Mouse (Mus musculus) limb, embryonic 15.5 days (tissue): ENCODE measurements around the gene Acss3. TPM values are rescaled to one million over a fixed set of nuclear protein-coding genes. Genes with fewer than 3 reads are reported as not detected.
A peak's percentile ranks its signal among the peaks of the same experiment; 100 is the strongest.

ENCODE experiments used
- ATAC-seq: fragments of 200-750 bp; cut with Nextera tagmentation; 2 replicates; pipeline ENCODE4 v1.8.0; 2017; ENCODE audit warnings: low read depth, moderate TSS enrichment; ENCODE audit not compliant: insufficient number of reproducible peaks, low FRiP score, low TSS enrichment
- H3K27ac ChIP-seq: fragments of 300-500 bp; sonication (generic); 2 replicates; pipeline ENCODE4 v1.5.1; 2015; ENCODE audit warnings: moderate library complexity, mild to moderate bottlenecking, inconsistent platforms
- H3K27me3 ChIP-seq: fragments of 300-500 bp; sonication (generic); 2 replicates; pipeline ENCODE4 v1.6.1; 2015; ENCODE audit warnings: inconsistent platforms
- H3K36me3 ChIP-seq: fragments of 300-500 bp; sonication (generic); 2 replicates; pipeline ENCODE4 v1.6.1; 2015; ENCODE audit warnings: inconsistent platforms
- H3K4me1 ChIP-seq: fragments of 300-500 bp; sonication (generic); 2 replicates; pipeline ENCODE4 v1.6.1; 2015; ENCODE audit warnings: inconsistent platforms
- H3K4me2 ChIP-seq: fragments of 300-500 bp; sonication (generic); 2 replicates; pipeline ENCODE4 v1.6.1; 2015; ENCODE audit warnings: mild to moderate bottlenecking, inconsistent platforms
- H3K4me3 ChIP-seq: fragments of 300-500 bp; sonication (generic); 2 replicates; pipeline ENCODE4 v1.5.1; 2015; ENCODE audit warnings: mild to moderate bottlenecking, inconsistent platforms
- H3K9ac ChIP-seq: fragments of 300-500 bp; sonication (generic); 2 replicates; pipeline ENCODE4 v1.6.1; 2015; ENCODE audit warnings: inconsistent platforms
- H3K9me3 ChIP-seq: fragments of 300-500 bp; sonication (generic); 2 replicates; pipeline ENCODE4 v1.6.1; 2016; ENCODE audit warnings: inconsistent platforms
- WGBS: fragments of 180-500 bp; shearing (Covaris S2); methylation state at CpG from one replicate; pipeline ENCODE4 v1.1.7; 2015; 5-methylcytosine and 5-hydroxymethylcytosine counted together
- polyA plus RNA-seq: library from polyadenylated mRNA; unstranded; fragments of >200 nt; fragmentation: Nextera tagmentation; extraction: Ambion mirVana; gene quantifications from 2 replicates; pipeline ENCODE4 v1.2.1, GENCODE M21; 2015

Acss3 gene
- polyA plus RNA-seq, 1 experiment from 2014 or later: 2.5 TPM

- no peaks in the 10 kb centered on the region for H3K36me3 ChIP-seq
- no peak for ATAC-seq
- no peaks in the 10 kb centered on the region for H3K9me3 ChIP-seq
- 70% methylated on average over 4 of the region's 4 CpGs for WGBS
- no peak overlapping the region for H3K4me2 ChIP-seq
- no peak overlapping the region for H3K4me3 ChIP-seq
- H3K27me3 ChIP-seq: no peaks in the 10 kb centered on the region
- no peaks in the 10 kb centered on the region for H3K4me1 ChIP-seq
- no peak overlapping the region for H3K9ac ChIP-seq
- H3K27ac ChIP-seq: no peak overlapping the region
Observed at GRCm38 (mm10) chr10:106989478-106989877, 134.0 kb downstream of the Acss3 start.

GRCm38 (mm10) chr10:106975193-106976141 is 148.0 kb downstream of the Acss3 start:
- no peaks in the 10 kb centered on the region for H3K4me1 ChIP-seq
- H3K36me3 ChIP-seq: no peaks in the 10 kb centered on the region
- H3K4me2 ChIP-seq: no peak overlapping the region
- no peak for ATAC-seq
- 73% methylated on average over 13 of the region's 13 CpGs for WGBS
- H3K9me3 ChIP-seq: no peaks in the 10 kb centered on the region
- no peak overlapping the region for H3K27ac ChIP-seq
- no peak overlapping the region for H3K9ac ChIP-seq
- no peaks in the 10 kb centered on the region for H3K27me3 ChIP-seq
- no peak overlapping the region for H3K4me3 ChIP-seq

GRCm38 (mm10) chr10:106959026-106959425 is 164.4 kb downstream of the Acss3 start:
- Histone ChIP-seq H3K9ac (no peak overlapping the region), H3K4me3 (no peak overlapping the region), H3K36me3 (no peaks in the 10 kb centered on the region), H3K9me3 (no peaks in the 10 kb centered on the region), H3K27ac (no peak overlapping the region), H3K4me2 (no peak overlapping the region), H3K27me3 (no peaks in the 10 kb centered on the region), H3K4me1 (no peaks in the 10 kb centered on the region)
- 75% methylated on average over 3 of the region's 3 CpGs for WGBS
- ATAC-seq: no peak

GRCm38 (mm10) chr10:106941380-106941779 is 182.1 kb downstream of the Acss3 start:
- ATAC-seq: no peak
- no peak overlapping the region for H3K4me3 ChIP-seq

GRCm38 (mm10) chr10:106939441-106939840 is 184.0 kb downstream of the Acss3 start:
- no peak overlapping the region for H3K4me2 ChIP-seq
- no peaks in the 10 kb centered on the region for H3K9me3 ChIP-seq
- H3K27me3 ChIP-seq: no peaks in the 10 kb centered on the region
- H3K9ac ChIP-seq: no peak overlapping the region
- 59% methylated on average over 1 of the region's 1 CpGs for WGBS
- no peak overlapping the region for H3K27ac ChIP-seq
- no peaks in the 10 kb centered on the region for H3K4me1 ChIP-seq
- ATAC-seq: no peak
- H3K36me3 ChIP-seq: no peaks in the 10 kb centered on the region
- no peak overlapping the region for H3K4me3 ChIP-seq

More at GRCm38 (mm10) chr10:106941380-106941779, 182.1 kb downstream of the Acss3 start:
- no peak overlapping the region for H3K9ac ChIP-seq
- WGBS: 57% methylated on average over 5 of the region's 5 CpGs
- H3K9me3 ChIP-seq: no peaks in the 10 kb centered on the region
- H3K4me2 ChIP-seq: no peak overlapping the region
- H3K36me3 ChIP-seq: no peaks in the 10 kb centered on the region
- no peak overlapping the region for H3K27ac ChIP-seq
- no peaks in the 10 kb centered on the region for H3K4me1 ChIP-seq
- no peaks in the 10 kb centered on the region for H3K27me3 ChIP-seq

- Histone ChIP-seq H3K4me2 (no peak overlapping the region), H3K27me3 (no peaks in the 10 kb centered on the region), H3K9ac (no peak overlapping the region), H3K4me1 (no peaks in the 10 kb centered on the region), H3K4me3 (no peak overlapping the region), H3K9me3 (no peaks in the 10 kb centered on the region), H3K27ac (no peak overlapping the region), H3K36me3 (no peaks in the 10 kb centered on the region)
- 87% methylated on average over 3 of the region's 3 CpGs for WGBS
- no peak for ATAC-seq
Observed at GRCm38 (mm10) chr10:106938851-106939250, 184.6 kb downstream of the Acss3 start.

GRCm38 (mm10) chr10:106936996-106937395 is 186.5 kb downstream of the Acss3 start:
- no peak overlapping the region for H3K4me2 ChIP-seq
- ATAC-seq: no peak
- no peak overlapping the region for H3K9ac ChIP-seq
- H3K4me3 ChIP-seq: no peak overlapping the region
- H3K36me3 ChIP-seq: no peaks in the 10 kb centered on the region
- H3K27me3 ChIP-seq: no peaks in the 10 kb centered on the region
- no peaks in the 10 kb centered on the region for H3K4me1 ChIP-seq
- H3K27ac ChIP-seq: no peak overlapping the region
- no peaks in the 10 kb centered on the region for H3K9me3 ChIP-seq
- whole genome bisulfite sequencing: 57% methylated on average over 7 of the region's 7 CpGs

GRCm38 (mm10) chr10:106932571-106933073 is 190.8 kb downstream of the Acss3 start:
- ATAC-seq: no peak
- no peaks in the 10 kb centered on the region for H3K27me3 ChIP-seq

GRCm38 (mm10) chr10:106928576-106929332 is 194.7 kb downstream of the Acss3 start:
- Histone ChIP-seq H3K27ac (no peak overlapping the region), H3K36me3 (no peaks in the 10 kb centered on the region), H3K4me2 (no peak overlapping the region), H3K9ac (no peak overlapping the region), H3K4me3 (no peak overlapping the region), H3K4me1 (no peaks in the 10 kb centered on the region), H3K27me3 (no peaks in the 10 kb centered on the region), H3K9me3 (no peaks in the 10 kb centered on the region)
- 75% methylated on average over 9 of the region's 9 CpGs for WGBS
- ATAC-seq: no peak

More at GRCm38 (mm10) chr10:106932571-106933073, 190.8 kb downstream of the Acss3 start:
- WGBS: 34% methylated on average over 13 of the region's 13 CpGs
- H3K9me3 ChIP-seq: no peaks in the 10 kb centered on the region
- H3K4me3 ChIP-seq: peak overlapping the region; percentile 20
- H3K27ac ChIP-seq: no peak overlapping the region
- no peaks in the 10 kb centered on the region for H3K36me3 ChIP-seq
- no peaks in the 10 kb centered on the region for H3K4me1 ChIP-seq
- H3K4me2 ChIP-seq: peak overlapping the region; percentile 39
- no peak overlapping the region for H3K9ac ChIP-seq

- Histone ChIP-seq H3K4me2 (no peak overlapping the region), H3K27ac (no peak overlapping the region), H3K9me3 (no peaks in the 10 kb centered on the region), H3K4me3 (no peak overlapping the region), H3K27me3 (no peaks in the 10 kb centered on the region), H3K36me3 (no peaks in the 10 kb centered on the region), H3K9ac (no peak overlapping the region), H3K4me1 (no peaks in the 10 kb centered on the region)
- ATAC-seq: no peak
- WGBS: 85% methylated on average over 3 of the region's 3 CpGs
Observed at GRCm38 (mm10) chr10:106924798-106925197, 198.7 kb downstream of the Acss3 start.

GRCm38 (mm10) chr10:106924334-106924733 is 199.1 kb downstream of the Acss3 start:
- 86% methylated on average over 5 of the region's 5 CpGs for WGBS
- H3K4me3 ChIP-seq: no peak overlapping the region

GRCm38 (mm10) chr10:106914822-106915221 is 208.6 kb downstream of the Acss3 start:
- no peaks in the 10 kb centered on the region for H3K9me3 ChIP-seq
- ATAC-seq: no peak
- H3K4me3 ChIP-seq: no peak overlapping the region
- no peak overlapping the region for H3K27ac ChIP-seq
- H3K4me2 ChIP-seq: no peak overlapping the region
- no peaks in the 10 kb centered on the region for H3K27me3 ChIP-seq
- H3K9ac ChIP-seq: no peak overlapping the region
- no peaks in the 10 kb centered on the region for H3K36me3 ChIP-seq
- no peaks in the 10 kb centered on the region for H3K4me1 ChIP-seq

More at GRCm38 (mm10) chr10:106924334-106924733, 199.1 kb downstream of the Acss3 start:
- H3K4me1 ChIP-seq: no peaks in the 10 kb centered on the region
- no peak overlapping the region for H3K9ac ChIP-seq
- no peaks in the 10 kb centered on the region for H3K27me3 ChIP-seq
- H3K27ac ChIP-seq: no peak overlapping the region
- no peak overlapping the region for H3K4me2 ChIP-seq
- H3K36me3 ChIP-seq: no peaks in the 10 kb centered on the region
- H3K9me3 ChIP-seq: no peaks in the 10 kb centered on the region
- ATAC-seq: no peak
